Mouse (Mus musculus) embryonic fibroblast, embryonic 13.5 days (primary cell): ENCODE data around the gene Olfr1251.

ENCODE experiments used
- CTCF ChIP-seq: IDR thresholded peaks from 2 replicates; pipeline ENCODE4 v1.5.1; 2011; ENCODE audit warnings: mild to moderate bottlenecking, control low read depth, low read length, moderate library complexity, borderline replicate concordance; ENCODE audit not compliant: insufficient read depth
- POLR2A ChIP-seq: IDR thresholded peaks from 2 replicates; pipeline ENCODE4 v1.6.1; 2011; ENCODE audit warnings: low read depth, mild to moderate bottlenecking, control low read depth, low read length, moderate library complexity

- no peak for TF ChIP-seq CTCF
- TF ChIP-seq POLR2A = no peak
These were observed at the start of gene Olfr1251 for GRCm38 (mm10) chr2:89671836-89672235.
